Mouse (Mus musculus) kidney, embryonic 16.5 days (tissue): ENCODE measurements around the gene Lhfpl4. TPM values are rescaled to one million over a fixed set of nuclear protein-coding genes. Genes with fewer than 3 reads are reported as not detected.

Experiments used
- ATAC-seq: fragments of 200-750 bp; cut with Nextera tagmentation; 2 replicates; pipeline ENCODE4 v1.8.0; 2017; ENCODE audit warnings: moderate TSS enrichment; ENCODE audit not compliant: low FRiP score, low TSS enrichment
- H3K27ac ChIP-seq: fragments of 300-500 bp; sonication (generic); 2 replicates; pipeline ENCODE4 v1.5.1; 2014; ENCODE audit warnings: low read length
- H3K27me3 ChIP-seq: fragments of 300-500 bp; sonication (generic); 2 replicates; pipeline ENCODE4 v1.6.1; 2014; ENCODE audit warnings: low read length, control low read depth, mixed read lengths; ENCODE audit not compliant: insufficient read depth
- H3K36me3 ChIP-seq: fragments of 300-500 bp; sonication (generic); 2 replicates; pipeline ENCODE4 v1.6.1; 2014; ENCODE audit warnings: low read length, control low read depth, mixed read lengths; ENCODE audit not compliant: insufficient read depth
- H3K4me1 ChIP-seq: fragments of 300-500 bp; sonication (generic); 2 replicates; pipeline ENCODE4 v1.6.1; 2014; ENCODE audit warnings: low read length, control low read depth, mixed read lengths; ENCODE audit not compliant: insufficient read depth
- H3K4me2 ChIP-seq: fragments of 300-500 bp; sonication (generic); replicated peaks from 2 replicates; pipeline ENCODE4 v1.6.1; 2014; ENCODE audit warnings: low read depth, low read length
- H3K4me3 ChIP-seq: fragments of 300-500 bp; sonication (generic); 2 replicates; pipeline ENCODE4 v1.5.1; 2014; ENCODE audit warnings: mild to moderate bottlenecking, low read length
- H3K9ac ChIP-seq: fragments of 300-500 bp; sonication (generic); replicated peaks from 2 replicates; pipeline ENCODE4 v1.6.1; 2014; ENCODE audit warnings: low read length
- H3K9me3 ChIP-seq: fragments of 300-500 bp; sonication (generic); 2 replicates; pipeline ENCODE4 v1.6.1; 2016; ENCODE audit warnings: low read length, control low read depth
- WGBS: fragments of 180-500 bp; shearing (Covaris S2); extraction: QIAGEN DNeasy Blood & Tissue Kit; methylation state at CpG from one replicate; pipeline ENCODE4 v1.1.7; 2014; 5-methylcytosine and 5-hydroxymethylcytosine counted together
- polyA plus RNA-seq: library from polyadenylated mRNA; unstranded; fragments of >200 nt; fragmentation: Nextera tagmentation; extraction: Ambion mirVana; gene quantifications from 2 replicates; pipeline ENCODE4 v1.2.1, GENCODE M21; 2015

The Lhfpl4 gene
- polyA plus RNA-seq, 1 experiment from 2014 or later = 0.60 TPM

DNA sequence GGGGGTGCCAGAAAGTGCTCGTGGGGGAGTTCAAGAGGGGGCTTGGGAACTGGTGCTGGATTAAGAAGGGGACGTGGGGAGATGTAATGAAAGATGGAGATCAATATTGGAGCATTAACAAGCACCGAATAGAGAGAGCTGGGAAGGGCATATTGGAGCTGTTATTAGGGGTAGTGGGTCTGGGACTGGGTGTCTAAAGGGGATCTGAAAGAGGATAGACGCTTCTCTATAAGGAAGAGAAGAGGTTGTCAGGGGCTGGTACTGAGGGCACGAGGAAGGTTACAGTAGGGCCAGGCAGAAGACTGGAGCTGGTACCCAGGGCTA lies 705 bp downstream of the Lhfpl4 start:
- H3K4me2 ChIP-seq = peak overlapping the region; percentile 82
- H3K9me3 ChIP-seq = no peaks in the 10 kb centered on the region
- 0 out of 2 replicates have a peak, but pooled peaks have one; percentile 31 for ATAC-seq
- no peak overlapping the region for H3K9ac ChIP-seq
- H3K4me3 ChIP-seq = peak overlapping the region; percentile 51
- no peak overlapping the region for H3K27ac ChIP-seq
- WGBS = 6% methylated on average over 5 of the region's 5 CpGs
- H3K4me1 ChIP-seq = peaks cover 12% of the 10 kb centered on the region
- H3K27me3 ChIP-seq = peaks cover 43% of the 10 kb centered on the region
- H3K36me3 ChIP-seq = no peaks in the 10 kb centered on the region

DNA sequence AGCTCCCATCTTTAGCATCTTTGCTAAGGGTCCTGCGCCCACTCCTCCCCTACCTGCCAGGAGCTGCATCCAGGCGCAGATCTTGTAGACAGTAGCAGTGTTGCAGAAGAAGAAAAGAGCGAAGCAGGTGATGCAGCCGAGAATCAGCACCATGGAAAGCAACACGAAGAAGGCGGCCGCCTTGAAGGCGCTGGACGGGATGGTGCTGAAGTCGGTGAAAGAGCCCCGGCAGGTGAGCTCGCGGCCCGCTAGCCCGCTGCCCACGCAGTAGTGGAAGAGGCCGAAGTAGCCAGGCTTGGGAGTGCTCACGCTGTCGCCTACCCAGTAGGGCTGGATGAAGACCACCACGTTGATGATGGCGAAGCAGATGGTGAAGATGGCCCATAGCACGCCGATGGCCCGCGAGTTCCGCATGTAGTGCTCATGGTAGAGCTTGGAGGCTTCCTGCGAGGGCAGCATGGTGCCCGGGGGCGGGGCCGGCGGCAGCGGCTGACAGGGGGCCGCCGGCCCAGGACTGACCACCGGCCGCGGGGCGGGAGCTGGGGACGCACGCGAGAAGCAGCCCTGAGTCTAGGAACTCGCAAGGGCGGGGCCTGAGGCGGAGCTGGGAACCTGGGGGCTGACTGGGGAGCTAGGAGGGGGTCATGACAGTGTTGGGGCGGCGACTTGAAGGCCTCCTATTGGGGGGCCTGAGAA lies 1.3 kb downstream of the Lhfpl4 start:
- Histone ChIP-seq H3K9ac (no peak overlapping the region), H3K4me2 (peak overlapping the region; percentile 35), H3K27me3 (peaks cover 43% of the 10 kb centered on the region), H3K36me3 (no peaks in the 10 kb centered on the region), H3K27ac (no peak overlapping the region), H3K4me1 (peaks cover 12% of the 10 kb centered on the region), H3K9me3 (no peaks in the 10 kb centered on the region), H3K4me3 (peak overlapping the region; percentile 26)
- peak; percentile 63; the same call in 1 of the 2 replicates for ATAC-seq
- 3% methylated on average over 45 of the region's 46 CpGs for WGBS

DNA sequence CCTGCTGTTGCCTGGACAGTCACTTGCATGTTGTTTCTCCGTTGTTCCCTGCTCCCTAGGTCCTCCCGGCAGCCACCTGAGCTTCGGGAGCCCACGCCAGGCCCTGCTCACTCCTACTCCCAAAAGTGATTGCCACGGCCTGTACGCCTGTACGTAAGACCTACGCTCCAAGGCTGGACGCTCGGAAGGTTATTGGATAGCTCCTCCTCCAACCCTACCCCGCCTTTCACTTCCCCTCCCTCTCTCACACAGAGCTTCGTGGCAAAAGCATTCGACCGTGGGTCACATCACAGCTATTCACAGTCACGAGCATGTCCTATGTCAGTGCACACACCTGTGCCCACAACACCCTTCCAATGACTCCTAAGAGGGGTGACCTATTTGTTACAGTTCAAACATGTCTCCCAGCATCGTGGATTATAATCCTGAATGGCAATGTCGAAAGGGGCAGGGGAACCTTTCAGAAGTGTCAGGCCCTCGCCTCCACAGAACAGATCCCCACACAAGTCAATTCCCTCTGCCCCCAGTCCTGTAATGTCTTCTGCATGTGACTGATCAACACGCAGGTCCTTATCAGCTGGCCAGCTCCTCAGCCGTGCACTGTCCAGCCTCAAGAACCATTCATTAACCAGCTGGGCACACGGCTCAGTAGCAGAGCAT lies 10.2 kb downstream of the Lhfpl4 start:
- no peak for ATAC-seq
- Histone ChIP-seq H3K4me1 (no peaks in the 10 kb centered on the region), H3K27ac (no peak overlapping the region), H3K9ac (no peak overlapping the region), H3K27me3 (no peaks in the 10 kb centered on the region), H3K36me3 (no peaks in the 10 kb centered on the region), H3K4me2 (no peak overlapping the region), H3K4me3 (no peak overlapping the region), H3K9me3 (no peaks in the 10 kb centered on the region)
- WGBS = 76% methylated on average over 21 of the region's 21 CpGs

DNA sequence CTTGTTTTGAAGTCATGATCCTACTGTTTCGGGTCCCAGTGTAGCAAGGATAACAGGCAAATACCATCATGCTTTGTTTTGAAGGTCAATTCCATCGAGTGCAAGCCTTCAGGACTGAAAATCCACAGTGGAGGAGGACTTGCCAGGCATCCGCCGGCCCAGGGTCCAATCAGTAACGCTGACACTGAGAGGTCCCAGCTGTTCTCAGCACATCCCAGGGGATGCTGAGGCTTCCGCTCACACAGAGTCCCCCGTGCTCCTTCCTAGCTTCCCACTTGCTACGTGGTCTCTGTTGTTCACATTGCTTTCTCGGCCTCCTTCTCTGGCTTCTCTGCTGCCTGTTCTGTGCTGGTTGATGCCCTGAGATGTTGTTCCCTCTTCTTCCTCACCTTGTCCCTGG lies 11.0 kb downstream of the Lhfpl4 start:
- no peaks in the 10 kb centered on the region for H3K9me3 ChIP-seq
- peak; percentile 78; the same call in 1 of the 2 replicates for ATAC-seq
- no peaks in the 10 kb centered on the region for H3K27me3 ChIP-seq
- no peak overlapping the region for H3K9ac ChIP-seq
- H3K4me1 ChIP-seq = no peaks in the 10 kb centered on the region
- WGBS = 43% methylated on average over 9 of the region's 9 CpGs
- H3K36me3 ChIP-seq = no peaks in the 10 kb centered on the region
- H3K27ac ChIP-seq = no peak overlapping the region
- no peak overlapping the region for H3K4me2 ChIP-seq
- no peak overlapping the region for H3K4me3 ChIP-seq

DNA sequence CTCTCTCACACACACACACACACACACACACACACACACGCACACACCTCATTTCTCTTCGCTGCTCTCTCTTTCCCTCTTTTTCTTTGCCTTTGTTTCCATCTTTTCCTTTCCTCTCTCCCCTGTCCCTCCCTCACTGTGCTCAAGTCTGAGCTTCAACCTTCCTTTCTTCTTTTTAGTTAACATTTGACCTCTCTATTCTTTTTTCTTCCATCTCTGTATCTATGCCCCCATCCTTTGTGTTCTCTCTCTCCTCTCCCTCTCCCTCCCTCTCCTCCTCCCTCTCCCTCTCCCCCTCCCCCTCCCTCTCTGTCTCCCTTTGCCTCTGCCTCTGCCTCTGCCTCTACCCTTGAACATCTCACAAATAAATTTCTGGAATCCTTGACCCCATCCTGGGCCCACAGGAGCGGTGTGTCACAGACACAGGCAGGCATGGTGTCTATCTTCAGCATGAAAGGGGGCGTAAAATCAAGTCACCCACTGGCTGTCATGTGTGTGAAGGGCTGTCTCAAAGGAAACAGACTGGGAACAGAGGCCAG lies 15.9 kb downstream of the Lhfpl4 start:
- Histone ChIP-seq H3K27me3 (no peaks in the 10 kb centered on the region), H3K4me2 (no peak overlapping the region), H3K27ac (no peak overlapping the region), H3K9me3 (peaks cover 4% of the 10 kb centered on the region; the same call in 1 of the 2 replicates), H3K36me3 (no peaks in the 10 kb centered on the region), H3K9ac (no peak overlapping the region), H3K4me3 (no peak overlapping the region), H3K4me1 (no peaks in the 10 kb centered on the region)
- 38% methylated on average over 4 of the region's 4 CpGs for WGBS
- ATAC-seq = no peak

DNA sequence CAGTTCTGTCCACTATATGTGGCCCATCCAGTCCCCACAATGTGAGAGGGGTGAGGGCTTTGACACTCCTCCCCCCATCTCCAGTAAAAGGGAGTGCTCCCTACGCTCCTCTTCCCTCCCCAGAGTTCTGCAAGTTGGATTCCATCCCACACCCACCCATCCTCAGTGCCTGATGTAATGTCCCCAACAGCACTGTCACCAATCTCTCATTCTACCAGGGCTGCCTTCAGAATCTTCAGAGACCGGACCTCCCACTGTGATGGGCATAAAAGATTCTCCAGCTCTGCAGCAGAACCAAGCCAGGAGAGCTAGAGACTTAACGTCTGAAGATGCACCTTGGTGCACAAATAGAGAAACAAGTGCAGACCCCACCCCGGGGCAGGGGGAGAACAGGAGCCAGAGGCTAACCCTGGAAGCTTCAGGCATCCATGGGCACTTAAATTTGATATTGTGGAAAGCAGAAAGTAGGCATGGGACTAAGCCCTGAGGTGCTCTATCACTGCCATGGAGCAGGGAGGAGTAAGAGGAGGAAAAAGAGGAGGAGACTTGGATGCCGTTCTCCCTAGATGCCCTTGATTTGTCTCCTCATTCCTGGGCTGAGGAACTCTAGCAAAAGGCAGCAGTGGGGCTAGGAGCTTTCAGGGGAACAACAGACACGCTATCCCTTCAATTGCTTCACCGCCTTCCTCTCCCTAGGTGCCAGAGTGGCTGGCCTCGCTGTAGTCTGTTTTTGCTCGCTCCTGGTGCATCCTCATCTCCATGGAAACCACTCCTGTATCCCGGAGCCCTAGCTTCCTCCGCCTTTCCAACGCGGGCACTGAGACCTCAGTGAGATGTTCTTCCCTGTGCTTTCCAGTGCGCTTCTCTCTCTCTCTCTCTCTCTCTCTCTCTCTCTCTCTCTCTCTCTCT lies 16.6 kb downstream of the Lhfpl4 start:
- no peaks in the 10 kb centered on the region for H3K36me3 ChIP-seq
- no peak overlapping the region for H3K27ac ChIP-seq
- no peak for ATAC-seq
- H3K4me3 ChIP-seq = no peak overlapping the region
- 24% methylated on average over 14 of the region's 14 CpGs for WGBS
- no peak overlapping the region for H3K4me2 ChIP-seq
- H3K4me1 ChIP-seq = no peaks in the 10 kb centered on the region
- no peaks in the 10 kb centered on the region for H3K27me3 ChIP-seq
- peaks cover 4% of the 10 kb centered on the region; the same call in 1 of the 2 replicates for H3K9me3 ChIP-seq
- no peak overlapping the region for H3K9ac ChIP-seq

DNA sequence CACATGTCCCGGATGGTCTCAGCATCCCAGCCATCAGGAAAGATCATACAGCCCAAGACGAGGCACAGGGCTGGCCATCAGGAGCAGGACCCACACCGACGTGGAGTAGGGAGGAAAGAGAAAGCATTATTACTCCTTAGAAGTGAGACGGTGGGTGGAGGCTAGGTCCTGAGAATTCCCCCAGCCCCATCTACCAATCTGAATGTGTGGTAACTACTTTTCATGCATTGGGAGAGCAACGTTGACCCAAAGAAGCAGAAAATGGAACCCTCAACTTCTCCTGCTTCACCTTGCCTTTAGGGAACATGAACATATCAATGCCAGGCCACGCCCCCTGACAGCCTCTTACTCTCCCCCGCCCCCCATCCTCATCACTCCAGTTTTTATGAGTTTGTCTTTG lies 18.6 kb downstream of the Lhfpl4 start:
- H3K9me3 ChIP-seq = peaks cover 4% of the 10 kb centered on the region; the same call in 1 of the 2 replicates
- H3K4me3 ChIP-seq = no peak overlapping the region
- no peaks in the 10 kb centered on the region for H3K27me3 ChIP-seq
- no peaks in the 10 kb centered on the region for H3K4me1 ChIP-seq
- H3K4me2 ChIP-seq = no peak overlapping the region
- H3K27ac ChIP-seq = no peak overlapping the region
- H3K36me3 ChIP-seq = no peaks in the 10 kb centered on the region
- ATAC-seq = no peak
- WGBS = 76% methylated on average over 8 of the region's 8 CpGs
- H3K9ac ChIP-seq = no peak overlapping the region

DNA sequence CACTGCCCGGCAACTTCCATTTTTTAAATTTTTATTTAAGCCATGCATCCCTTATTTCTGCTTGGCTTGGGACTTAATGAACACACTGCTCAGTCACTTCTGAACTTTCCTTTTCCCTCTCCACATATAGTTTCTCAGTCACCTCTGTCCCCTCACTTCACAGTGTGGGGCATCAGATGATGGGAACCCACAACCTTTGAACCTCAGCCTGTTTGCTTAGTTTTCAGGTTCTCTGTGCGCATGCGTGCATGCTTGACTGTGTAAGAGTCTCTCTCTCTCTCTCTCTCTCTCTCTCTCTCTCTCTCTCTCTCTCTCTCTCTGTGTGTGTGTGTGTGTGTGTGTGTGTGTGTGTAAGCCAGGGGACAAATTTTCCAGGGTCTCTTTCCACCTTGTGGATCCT lies 19.7 kb downstream of the Lhfpl4 start:
- Histone ChIP-seq H3K27ac (no peak overlapping the region), H3K9ac (no peak overlapping the region)

DNA sequence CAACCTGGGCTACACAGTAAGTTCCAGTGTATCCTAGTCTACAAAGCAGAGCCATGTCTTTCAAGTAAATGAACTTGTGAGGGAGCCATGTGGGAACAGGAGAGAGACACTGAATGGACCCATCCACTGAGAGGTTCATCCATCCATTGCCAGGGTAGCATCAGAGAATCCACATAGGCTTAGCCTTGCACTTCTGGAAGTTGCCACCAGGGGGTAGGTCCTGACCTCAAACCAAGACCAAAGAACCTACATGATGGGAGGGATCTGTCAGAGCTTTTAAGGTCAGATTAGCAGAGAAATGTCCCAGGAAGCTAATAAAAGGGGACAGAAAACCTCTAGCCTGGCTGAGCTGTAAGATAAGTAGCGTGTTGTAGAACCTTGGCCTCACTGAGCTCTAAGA lies 22.6 kb downstream of the Lhfpl4 start:
- Histone ChIP-seq H3K9ac (no peak overlapping the region), H3K9me3 (peaks cover 4% of the 10 kb centered on the region; the same call in 1 of the 2 replicates), H3K36me3 (no peaks in the 10 kb centered on the region), H3K4me3 (no peak overlapping the region), H3K27ac (no peak overlapping the region), H3K4me1 (peaks cover under 1% of the 10 kb centered on the region; the same call in 1 of the 2 replicates), H3K27me3 (no peaks in the 10 kb centered on the region), H3K4me2 (no peak overlapping the region)
- no peak for ATAC-seq
- WGBS = 55% methylated on average over 1 of the region's 1 CpGs

More for the DNA sequence above, 19.7 kb downstream of the Lhfpl4 start:
- Histone ChIP-seq H3K4me1 (no peaks in the 10 kb centered on the region), H3K4me2 (no peak overlapping the region), H3K9me3 (peaks cover 4% of the 10 kb centered on the region; the same call in 1 of the 2 replicates), H3K4me3 (no peak overlapping the region), H3K27me3 (no peaks in the 10 kb centered on the region), H3K36me3 (no peaks in the 10 kb centered on the region)
- ATAC-seq = no peak
- WGBS = 91% methylated on average over 3 of the region's 3 CpGs
